Mouse (Mus musculus) small intestine, adult 2 months (tissue): ENCODE measurements around the gene Rad54l.

ENCODE experiments used
- CTCF ChIP-seq: fragments of 200-500 bp; IDR thresholded peaks from 2 replicates; pipeline ENCODE4 v1.5.1; 2012; ENCODE audit warnings: low read depth, mild to moderate bottlenecking, control low read depth, inconsistent platforms, low read length, moderate library complexity, mixed read lengths; ENCODE audit not compliant: insufficient replicate concordance, insufficient read length; ENCODE audit errors: extremely low read depth
- POLR2A ChIP-seq: fragments of 200-500 bp; IDR thresholded peaks from 2 replicates; pipeline ENCODE4 v1.6.1; 2012; ENCODE audit warnings: low read depth, mild to moderate bottlenecking, control low read depth, inconsistent platforms, low read length, moderate library complexity

DNA sequence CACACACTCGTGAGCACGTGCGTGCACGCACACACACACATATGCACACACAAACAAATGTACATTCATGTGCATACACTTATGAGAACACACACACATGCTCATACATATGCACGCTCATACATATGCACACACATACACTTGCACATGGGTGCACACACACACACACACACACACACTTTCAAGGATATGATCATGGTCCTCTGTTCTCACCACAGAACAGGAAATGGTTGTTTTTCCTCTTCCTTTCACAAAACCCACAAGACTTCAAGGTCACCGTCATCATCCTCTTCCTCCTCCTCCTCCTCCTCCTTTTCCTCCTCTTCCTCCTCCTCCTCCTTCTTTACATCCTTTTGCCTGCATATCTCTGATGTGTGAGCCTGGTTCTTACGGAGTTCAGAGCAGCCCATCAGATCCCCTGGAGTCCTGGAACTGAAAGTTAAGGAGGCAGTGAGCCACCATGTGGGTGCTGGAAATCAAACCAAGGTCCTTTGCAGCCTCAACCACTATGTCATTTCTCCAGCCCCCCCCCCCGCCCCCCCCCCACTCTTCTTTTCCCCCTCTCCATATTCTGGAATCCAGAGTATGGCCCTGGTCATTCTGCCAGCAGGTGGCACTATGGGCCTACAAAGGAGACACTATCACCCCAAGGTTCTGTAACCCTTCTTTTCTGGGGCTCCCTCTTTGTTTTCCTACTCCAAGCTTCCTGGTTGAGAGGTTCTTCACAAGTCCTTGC, 45.3 kb upstream of the Rad54l start:
- peak; percentile 47; the same call in 1 of the 2 replicates for TF ChIP-seq CTCF
- no peak for TF ChIP-seq POLR2A
